Mouse (Mus musculus) C2C12 (cell line): Measurements from ENCODE around the gene Ccr8. TPM values are rescaled to one million over a fixed set of nuclear protein-coding genes. Genes with fewer than 3 reads are reported as not detected.

ENCODE experiments used
- H3K27me3 ChIP-seq: one replicate; pipeline ENCODE4 v1.6.1; 2011; ENCODE audit not compliant: control insufficient read depth, insufficient read depth, insufficient read length
- H3K36me3 ChIP-seq: one replicate; pipeline ENCODE4 v1.6.1; 2011; ENCODE audit not compliant: control insufficient read depth, insufficient read depth
- H3K4me3 ChIP-seq: one replicate; pipeline ENCODE4 v1.5.1; 2011; ENCODE audit warnings: mild to moderate bottlenecking, control low read depth; ENCODE audit not compliant: poor library complexity, insufficient read depth, severe bottlenecking
- H3K79me2 ChIP-seq: one replicate; pipeline ENCODE4 v1.6.1; 2011; ENCODE audit not compliant: control insufficient read depth, insufficient read depth
- H3K79me3 ChIP-seq: one replicate; pipeline ENCODE4 v1.6.1; 2011; ENCODE audit warnings: low read depth, control low read depth
- H3ac ChIP-seq: one replicate; pipeline ENCODE3; 2011; ENCODE audit warnings: low read depth; ENCODE audit not compliant: control insufficient read depth, insufficient read length
- CEBPB ChIP-seq: IDR thresholded peaks from one replicate; pipeline ENCODE4 v1.6.1; 2011; ENCODE audit warnings: low read depth, mild to moderate bottlenecking, control low read depth, moderate library complexity
- CTCF ChIP-seq: IDR thresholded peaks from one replicate; pipeline ENCODE4 v1.5.1; 2011; ENCODE audit not compliant: control insufficient read depth, insufficient read depth, insufficient read length
- FOSL1 ChIP-seq: IDR thresholded peaks from one replicate; pipeline ENCODE4 v1.8.0; 2011; ENCODE audit warnings: mild to moderate bottlenecking, low read length; ENCODE audit not compliant: poor library complexity, insufficient read depth, severe bottlenecking
- MAX ChIP-seq: IDR thresholded peaks from one replicate; pipeline ENCODE4 v1.6.1; 2011; ENCODE audit warnings: mild to moderate bottlenecking, control low read depth
- MYOD1 ChIP-seq: IDR thresholded peaks from one replicate; pipeline ENCODE4 v1.6.1; 2011; ENCODE audit warnings: low read depth; ENCODE audit not compliant: control insufficient read depth, insufficient read length
- MYOG ChIP-seq: IDR thresholded peaks from one replicate; pipeline ENCODE4 v1.6.1; 2011; ENCODE audit not compliant: control insufficient read depth, insufficient read length; ENCODE audit errors: extremely low read depth
- USF1 ChIP-seq: IDR thresholded peaks from one replicate; pipeline ENCODE4 v1.6.1; 2011; ENCODE audit warnings: low read depth, mild to moderate bottlenecking, control low read depth, moderate library complexity
- polyA plus RNA-seq: library from polyadenylated mRNA; unstranded; fragments of >200 nt; fragmentation: generic; extraction: Trizol; gene quantifications from one replicate; pipeline ENCODE4 v1.2.1, GENCODE M21; 2012; ENCODE audit warnings: missing spikeins

Ccr8 gene
- polyA plus RNA-seq, 1 experiment: not detected

DNA sequence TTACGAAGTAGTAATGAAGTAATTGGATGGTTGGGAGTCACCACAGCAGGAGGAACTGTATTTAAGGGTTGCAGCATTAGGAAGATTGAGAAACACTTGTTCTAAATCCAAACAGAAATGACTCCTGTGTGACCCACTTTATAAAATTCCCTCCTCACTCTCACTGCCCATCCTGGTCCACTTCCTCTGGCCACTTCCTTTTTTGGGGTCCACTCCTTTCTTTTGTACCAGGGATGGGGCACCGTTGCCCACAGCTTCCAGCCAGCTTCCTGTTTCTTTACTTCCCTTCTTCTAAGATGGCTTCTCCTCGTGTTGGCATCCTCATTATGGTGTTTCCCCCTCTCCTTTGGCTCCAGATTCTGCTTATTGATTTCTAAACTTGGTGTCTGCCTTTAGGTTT, 33.2 kb upstream of the Ccr8 start:
- Histone ChIP-seq H3K36me3 (no peaks in the 10 kb centered on the region), H3K79me3 (no peaks in the 10 kb centered on the region), H3K4me3 (no peak overlapping the region), H3ac (no peak overlapping the region), H3K79me2 (no peaks in the 10 kb centered on the region), H3K27me3 (no peaks in the 10 kb centered on the region)
- TF ChIP-seq MAX: no peak
- TF ChIP-seq FOSL1: no peak
- TF ChIP-seq MYOG: no peak
- no peak for TF ChIP-seq CEBPB
- TF ChIP-seq USF1: no peak
- no peak for TF ChIP-seq MYOD1
- TF ChIP-seq CTCF: no peak

DNA sequence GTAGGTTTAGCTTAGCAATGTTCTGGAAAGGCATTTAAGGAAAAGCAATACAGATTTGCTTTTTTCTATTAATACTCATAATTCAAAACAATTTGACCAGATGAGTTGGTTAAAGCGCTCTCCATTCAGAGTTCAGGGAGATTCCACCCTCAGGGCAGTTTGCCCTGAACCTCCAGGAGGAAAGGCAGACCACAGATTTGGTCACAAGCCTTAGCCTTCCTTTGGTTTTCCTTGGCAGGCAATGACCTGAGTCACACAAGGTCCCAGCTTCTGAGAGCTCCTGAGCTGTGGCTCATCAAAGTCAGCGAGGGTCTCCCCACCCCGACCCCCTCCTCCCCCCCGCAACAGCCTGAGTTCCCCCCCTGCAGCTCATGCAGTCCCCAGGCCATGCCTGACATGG, 27.6 kb upstream of the Ccr8 start:
- peaks cover 5% of the 10 kb centered on the region for H3K27me3 ChIP-seq
- H3ac ChIP-seq: no peak overlapping the region
- no peak overlapping the region for H3K4me3 ChIP-seq
- TF ChIP-seq CTCF (no peak), MYOD1 (no peak), USF1 (no peak), FOSL1 (no peak), CEBPB (no peak), MAX (no peak), MYOG (no peak)
- no peaks in the 10 kb centered on the region for H3K79me2 ChIP-seq
- no peaks in the 10 kb centered on the region for H3K36me3 ChIP-seq
- H3K79me3 ChIP-seq: no peaks in the 10 kb centered on the region

DNA sequence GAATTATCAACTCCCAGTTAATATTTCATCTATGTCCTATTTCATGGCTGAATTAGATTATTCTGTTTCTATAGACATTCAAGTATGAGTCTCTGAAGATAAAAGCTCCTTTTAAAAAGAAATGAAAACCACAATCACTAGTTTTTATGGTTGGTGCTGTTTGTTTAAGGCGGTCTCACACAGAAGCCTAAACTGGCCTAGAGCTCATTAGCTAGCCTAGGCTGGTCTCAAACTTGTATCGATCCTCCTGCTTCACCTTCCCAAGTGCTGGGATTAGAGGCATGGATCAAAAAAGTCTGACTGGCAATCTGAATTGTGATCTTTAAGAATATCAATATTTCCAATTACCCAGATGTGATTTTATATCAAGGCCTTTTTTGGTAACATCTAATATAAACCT, 24.3 kb upstream of the Ccr8 start:
- H3K27me3 ChIP-seq: peaks cover 5% of the 10 kb centered on the region
- no peak overlapping the region for H3K4me3 ChIP-seq
- H3K79me2 ChIP-seq: no peaks in the 10 kb centered on the region
- H3ac ChIP-seq: no peak overlapping the region
- H3K79me3 ChIP-seq: no peaks in the 10 kb centered on the region
- TF ChIP-seq USF1: no peak
- no peak for TF ChIP-seq MYOG
- TF ChIP-seq CEBPB: no peak
- no peak for TF ChIP-seq FOSL1
- TF ChIP-seq MAX: no peak
- no peak for TF ChIP-seq CTCF
- no peak for TF ChIP-seq MYOD1
- H3K36me3 ChIP-seq: no peaks in the 10 kb centered on the region

DNA sequence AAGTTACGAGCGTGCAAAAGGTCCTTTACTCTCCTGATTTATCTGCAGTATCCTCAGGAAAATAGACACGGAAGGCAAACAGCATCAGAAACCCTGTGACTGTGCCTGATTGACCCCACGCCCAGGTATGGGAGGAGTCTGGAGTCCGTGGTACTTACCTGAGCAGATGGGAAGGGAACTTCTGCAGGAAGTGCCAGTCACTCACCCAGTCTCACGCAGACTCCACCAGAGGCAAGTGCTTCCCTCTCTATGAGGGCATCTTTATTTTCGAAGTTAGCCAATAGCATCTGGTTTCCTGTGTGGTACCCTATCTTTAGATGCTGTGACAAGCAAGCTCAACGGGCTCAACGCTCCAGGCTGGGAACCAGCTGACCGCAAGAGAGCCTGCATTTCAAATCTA, 23.9 kb upstream of the Ccr8 start:
- H3K79me2 ChIP-seq: no peaks in the 10 kb centered on the region
- H3K27me3 ChIP-seq: peaks cover 5% of the 10 kb centered on the region
- no peaks in the 10 kb centered on the region for H3K36me3 ChIP-seq
- TF ChIP-seq FOSL1: no peak
- no peak for TF ChIP-seq MYOD1
- TF ChIP-seq MYOG: no peak
- TF ChIP-seq USF1: no peak
- TF ChIP-seq CTCF: no peak
- TF ChIP-seq MAX: no peak
- no peak for TF ChIP-seq CEBPB
- no peaks in the 10 kb centered on the region for H3K79me3 ChIP-seq
- H3ac ChIP-seq: no peak overlapping the region
- no peak overlapping the region for H3K4me3 ChIP-seq

DNA sequence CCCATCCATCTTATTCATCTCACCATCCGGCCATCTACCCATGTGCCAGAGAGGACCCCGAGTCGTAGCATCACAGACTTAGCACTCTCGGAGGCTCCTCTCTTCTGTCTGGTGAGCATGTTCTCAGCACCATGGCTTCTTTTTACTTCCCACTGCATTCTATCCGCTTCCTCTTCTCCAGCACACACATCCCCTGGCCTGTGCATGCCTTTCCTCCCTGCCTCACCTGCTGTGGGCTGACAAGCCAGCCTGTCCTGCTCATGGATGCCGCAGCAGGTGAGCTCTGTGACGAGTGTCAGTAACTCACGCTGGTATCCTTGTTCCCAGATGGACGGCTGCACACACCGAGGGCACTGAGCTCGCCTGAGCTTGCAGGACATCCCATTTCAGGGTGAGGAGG, 22.1 kb upstream of the Ccr8 start, which contains the start of gene Cx3cr1:
Gene Cx3cr1, minus strand, starts transcription at position 101 of the 400 bp plus-strand sequence.
- Histone ChIP-seq H3K27me3 (peaks cover 3% of the 10 kb centered on the region), H3K4me3 (no peak within 1 kb of the TSS), H3K36me3 (no peaks in the 10 kb centered on the region), H3K79me3 (no peaks in the 10 kb centered on the region), H3ac (no peak within 1 kb of the TSS), H3K79me2 (no peaks in the 10 kb centered on the region)
- TF ChIP-seq USF1 (no peak), CTCF (no peak), MYOG (no peak), CEBPB (no peak)

DNA sequence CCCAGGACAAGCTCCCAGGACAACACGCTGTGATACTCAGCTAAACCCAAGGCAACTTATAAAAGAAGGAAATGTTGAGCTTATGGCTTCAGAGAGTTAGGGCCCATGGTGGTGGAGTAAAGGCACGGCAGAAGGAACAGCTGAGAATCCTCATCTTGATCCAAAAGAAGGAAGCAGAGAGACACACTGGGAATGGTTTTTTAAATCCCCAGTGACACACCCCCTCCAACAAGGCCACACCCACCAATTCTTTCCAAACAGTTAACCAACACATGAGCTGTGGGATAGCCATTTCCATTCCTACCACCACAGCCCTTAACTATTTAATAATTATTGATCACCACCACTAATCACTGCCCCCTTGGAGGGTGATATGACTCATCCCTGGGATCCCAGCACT, 20.7 kb upstream of the Ccr8 start:
- Histone ChIP-seq H3K36me3 (no peaks in the 10 kb centered on the region), H3K79me3 (no peaks in the 10 kb centered on the region), H3K4me3 (no peak overlapping the region), H3K27me3 (peaks cover 4% of the 10 kb centered on the region), H3ac (no peak overlapping the region), H3K79me2 (no peaks in the 10 kb centered on the region)
- no peak for TF ChIP-seq USF1
- TF ChIP-seq MYOG: no peak
- no peak for TF ChIP-seq MAX
- TF ChIP-seq CEBPB: no peak
- TF ChIP-seq CTCF: no peak
- no peak for TF ChIP-seq MYOD1
- TF ChIP-seq FOSL1: no peak
